Mouse (Mus musculus): Measurements from ENCODE around the gene Fam161a. TPM values are rescaled to one million over a fixed set of nuclear protein-coding genes. Genes with fewer than 3 reads are reported as not detected.

Fam161a gene
- polyA plus RNA-seq, 1 experiment from 2014 or later = 4.0 TPM

GRCm38 (mm10) chr11:22970546-22970945, 36.8 kb upstream of the Fam161a start:
- DNase-seq (ENCODE audit: low spot score) (no peak), ATAC-seq (replicated peaks; ENCODE audit: low FRiP score, low read depth) (no peak)
- no peak overlapping the region for H3K9ac ChIP-seq (ENCODE audit: low read depth, low read length)
- no peak overlapping the region for H3K4me3 ChIP-seq (replicated peaks; ENCODE audit: low read depth, low read length)
- H3K4me2 ChIP-seq (ENCODE audit: low read length) = no peak overlapping the region
- H3K27me3 ChIP-seq (ENCODE audit: insufficient read depth, low read length) = no peaks in the 10 kb centered on the region
- H3K4me1 ChIP-seq (replicated peaks; ENCODE audit: insufficient read depth, low read length) = no peaks in the 10 kb centered on the region
- no peak overlapping the region for H3K27ac ChIP-seq
- no peak for TF ChIP-seq CTCF (IDR thresholded peaks at IDR 0.05; ENCODE audit: low read depth)
- 0 out of 2 replicates have a peak, but pooled peaks cover 4% of the 10 kb centered on the region for H3K36me3 ChIP-seq (ENCODE audit: insufficient read depth, low read length)
- H3K9me3 ChIP-seq (replicated peaks; ENCODE audit: low read length) = 0 out of 2 replicates have a peak, but pooled peaks cover 7% of the 10 kb centered on the region
- 100% methylated on average over 1 of the region's 1 CpGs for WGBS

- Histone ChIP-seq H3K36me3 (ENCODE audit: insufficient read depth, low read length) (peaks cover 4% of the 10 kb centered on the region; the same call in 1 of the 2 replicates), H3K4me3 (replicated peaks; ENCODE audit: low read depth, low read length) (peak within 1 kb of the TSS; percentile 53), H3K9me3 (replicated peaks; ENCODE audit: low read length) (0 out of 2 replicates have a peak, but pooled peaks cover 7% of the 10 kb centered on the region), H3K27me3 (ENCODE audit: insufficient read depth, low read length) (no peaks in the 10 kb centered on the region), H3K4me1 (replicated peaks; ENCODE audit: insufficient read depth, low read length) (no peaks in the 10 kb centered on the region), H3K4me2 (ENCODE audit: low read length) (peak within 1 kb of the TSS; percentile 67), H3K9ac (ENCODE audit: low read depth, low read length) (peak within 1 kb of the TSS; percentile 53), H3K27ac (peak within 1 kb of the TSS; percentile 87)
- no peak for TF ChIP-seq CTCF (IDR thresholded peaks at IDR 0.05; ENCODE audit: low read depth)
- WGBS = 51% methylated on average over 56 of the region's 56 CpGs
- ATAC-seq (replicated peaks; ENCODE audit: low FRiP score, low read depth) (peak; percentile 84), DNase-seq (ENCODE audit: low spot score) (peak; percentile 81)
Measured at GRCm38 (mm10) chr11:22971835-22972709, 35.3 kb upstream of the Fam161a start, which contains the start of gene Zrsr1. Gene Zrsr1, plus strand, starts transcription at chr11:22972005.

GRCm38 (mm10) chr11:22972746-22973526, 34.4 kb upstream of the Fam161a start:
- peak; percentile 74 for DNase-seq (ENCODE audit: low spot score)
- H3K4me2 ChIP-seq (ENCODE audit: low read length) = peak overlapping the region; percentile 69
- 52% methylated on average over 45 of the region's 46 CpGs for WGBS
- H3K9ac ChIP-seq (ENCODE audit: low read depth, low read length) = peak overlapping the region; percentile 61
- H3K27ac ChIP-seq = peak overlapping the region; percentile 87
- peak overlapping the region; percentile 53 for H3K4me3 ChIP-seq (replicated peaks; ENCODE audit: low read depth, low read length)
- no peaks in the 10 kb centered on the region for H3K27me3 ChIP-seq (ENCODE audit: insufficient read depth, low read length)
- no peaks in the 10 kb centered on the region for H3K4me1 ChIP-seq (replicated peaks; ENCODE audit: insufficient read depth, low read length)
- no peak for TF ChIP-seq CTCF (IDR thresholded peaks at IDR 0.05; ENCODE audit: low read depth)
- peak; percentile 71 for ATAC-seq (replicated peaks; ENCODE audit: low FRiP score, low read depth)
- 0 out of 2 replicates have a peak, but pooled peaks cover 7% of the 10 kb centered on the region for H3K9me3 ChIP-seq (replicated peaks; ENCODE audit: low read length)
- peaks cover 4% of the 10 kb centered on the region; the same call in 1 of the 2 replicates for H3K36me3 ChIP-seq (ENCODE audit: insufficient read depth, low read length)

- TF ChIP-seq CTCF (IDR thresholded peaks at IDR 0.05; ENCODE audit: low read depth) = no peak
- DNase-seq (ENCODE audit: low spot score) (peak; percentile 35), ATAC-seq (replicated peaks; ENCODE audit: low FRiP score, low read depth) (no peak)
- peak overlapping the region; percentile 69 for H3K4me2 ChIP-seq (ENCODE audit: low read length)
- peak overlapping the region; percentile 38 for H3K4me3 ChIP-seq (replicated peaks; ENCODE audit: low read depth, low read length)
- H3K27ac ChIP-seq = peak overlapping the region; percentile 55
- H3K36me3 ChIP-seq (ENCODE audit: insufficient read depth, low read length) = peaks cover 4% of the 10 kb centered on the region; the same call in 1 of the 2 replicates
- WGBS = 44% methylated on average over 14 of the region's 14 CpGs
- H3K9ac ChIP-seq (ENCODE audit: low read depth, low read length) = peak overlapping the region; percentile 61
- H3K27me3 ChIP-seq (ENCODE audit: insufficient read depth, low read length) = no peaks in the 10 kb centered on the region
- H3K4me1 ChIP-seq (replicated peaks; ENCODE audit: insufficient read depth, low read length) = no peaks in the 10 kb centered on the region
- 0 out of 2 replicates have a peak, but pooled peaks cover 7% of the 10 kb centered on the region for H3K9me3 ChIP-seq (replicated peaks; ENCODE audit: low read length)
Measured at GRCm38 (mm10) chr11:22973599-22973998, 33.7 kb upstream of the Fam161a start.

GRCm38 (mm10) chr11:22978215-22978614, 29.1 kb upstream of the Fam161a start:
- 89% methylated on average over 3 of the region's 3 CpGs for WGBS
- no peak overlapping the region for H3K4me2 ChIP-seq (ENCODE audit: low read length)
- TF ChIP-seq CTCF (IDR thresholded peaks at IDR 0.05; ENCODE audit: low read depth) = no peak
- no peaks in the 10 kb centered on the region for H3K27me3 ChIP-seq (ENCODE audit: insufficient read depth, low read length)
- no peaks in the 10 kb centered on the region for H3K9me3 ChIP-seq (replicated peaks; ENCODE audit: low read length)
- H3K9ac ChIP-seq (ENCODE audit: low read depth, low read length) = no peak overlapping the region
- H3K4me3 ChIP-seq (replicated peaks; ENCODE audit: low read depth, low read length) = no peak overlapping the region
- H3K36me3 ChIP-seq (ENCODE audit: insufficient read depth, low read length) = no peaks in the 10 kb centered on the region; the same call in 1 of the 2 replicates
- H3K4me1 ChIP-seq (replicated peaks; ENCODE audit: insufficient read depth, low read length) = peaks cover 8% of the 10 kb centered on the region; the same call in 1 of the 2 replicates
- ATAC-seq (replicated peaks; ENCODE audit: low FRiP score, low read depth) = no peak
- no peak for DNase-seq (ENCODE audit: low spot score)
- H3K27ac ChIP-seq = no peak overlapping the region

- 38% methylated on average over 1 of the region's 1 CpGs for WGBS
- no peak for DNase-seq (ENCODE audit: low spot score)
- no peak for ATAC-seq (replicated peaks; ENCODE audit: low FRiP score, low read depth)
- H3K4me3 ChIP-seq (replicated peaks; ENCODE audit: low read depth, low read length) = no peak overlapping the region
- H3K4me1 ChIP-seq (replicated peaks; ENCODE audit: insufficient read depth, low read length) = peaks cover 8% of the 10 kb centered on the region; the same call in 1 of the 2 replicates
- no peak for TF ChIP-seq CTCF (IDR thresholded peaks at IDR 0.05; ENCODE audit: low read depth)
- H3K27me3 ChIP-seq (ENCODE audit: insufficient read depth, low read length) = no peaks in the 10 kb centered on the region
- H3K9me3 ChIP-seq (replicated peaks; ENCODE audit: low read length) = no peaks in the 10 kb centered on the region
- no peaks in the 10 kb centered on the region; the same call in 1 of the 2 replicates for H3K36me3 ChIP-seq (ENCODE audit: insufficient read depth, low read length)
- no peak overlapping the region for H3K27ac ChIP-seq
- no peak overlapping the region for H3K4me2 ChIP-seq (ENCODE audit: low read length)
- H3K9ac ChIP-seq (ENCODE audit: low read depth, low read length) = no peak overlapping the region
Measured at GRCm38 (mm10) chr11:22978711-22979110, 28.6 kb upstream of the Fam161a start.
